Mouse (Mus musculus) adrenal gland, adult (tissue): Measurements from ENCODE around the gene Aurkaip1.
A peak's percentile ranks its signal among the peaks of the same experiment; 100 is the strongest.
"Not testable (repeated sequence)": the region's sequence is repeated elsewhere in the genome, so short reads cannot be mapped to it uniquely, and the experiment has no call there.

Experiments used
- DNase-seq, 2 experiments: peaks; one replicate each; pipeline ENCODE4 v3.0.0; 2022 to 2023; ENCODE audit warnings: low spot score in 1 of 2; ENCODE audit not compliant: inconsistent age in 2 of 2

Gene Aurkaip1

DNA sequence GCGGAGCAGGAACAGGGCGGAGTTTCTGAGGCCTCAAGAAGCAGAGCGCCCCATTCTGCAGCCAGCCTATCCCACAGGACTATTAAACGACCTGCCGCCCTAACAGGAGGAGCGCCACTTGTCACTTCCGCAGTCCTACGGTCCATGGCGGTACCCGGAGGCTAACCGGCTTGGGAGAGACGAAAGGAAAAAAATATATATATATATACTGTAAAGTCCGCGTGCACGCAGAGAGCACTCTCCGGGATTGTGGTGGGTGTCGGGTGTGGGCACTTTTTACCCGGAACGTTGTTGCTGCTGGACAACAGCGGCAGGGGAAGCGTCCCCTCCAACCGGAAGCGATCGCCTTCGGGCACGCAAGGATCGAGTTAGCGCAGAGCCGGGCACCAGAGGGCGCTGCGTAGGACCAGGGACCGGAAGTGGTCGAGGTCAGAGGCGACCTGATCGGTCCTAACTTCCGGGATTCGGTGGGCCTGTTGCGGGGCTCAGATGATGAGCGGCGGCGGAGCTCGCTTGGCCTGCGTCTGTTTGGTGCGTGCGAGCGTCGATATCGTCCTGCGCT lies at the start of gene Aurkaip1:
Aurkaip1 (plus strand) TSS at position 68 of the 562 bp plus-strand sequence.
- DNase-seq: peak; percentile 96 to 98

DNA sequence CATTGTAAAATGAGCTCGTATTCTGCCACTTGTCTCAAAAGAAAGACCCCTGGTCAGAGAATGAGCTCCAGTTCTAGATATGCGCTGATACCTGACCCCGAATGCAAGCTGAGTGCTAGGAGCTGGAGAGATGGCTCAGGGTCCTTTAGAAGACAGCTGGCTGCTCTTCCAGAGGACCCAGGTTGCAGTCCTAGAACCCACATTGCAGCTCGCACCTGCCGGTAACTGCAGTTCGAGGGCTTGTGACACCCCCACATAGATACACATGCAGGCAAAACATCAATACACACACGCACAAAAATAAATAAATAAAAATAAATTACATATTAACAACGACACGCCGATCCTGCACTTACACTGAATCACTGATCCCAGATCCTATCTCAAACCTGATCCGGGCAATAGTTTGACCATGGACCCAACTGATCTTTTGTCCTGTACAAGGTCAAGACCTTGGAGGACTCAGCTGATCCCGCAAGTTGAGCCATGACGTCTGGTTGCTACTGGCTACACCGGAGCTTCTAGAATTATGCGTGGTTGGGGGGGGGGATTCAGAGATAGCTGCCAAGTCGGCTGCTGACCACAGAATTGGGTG lies 47.5 kb upstream of the Aurkaip1 start:
- no peak for DNase-seq

- DNase-seq: peak; percentile 84 to 94
These were observed 46.9 kb upstream of the Aurkaip1 start for GRCm38 (mm10) chr4:155784081-155784701.

DNA sequence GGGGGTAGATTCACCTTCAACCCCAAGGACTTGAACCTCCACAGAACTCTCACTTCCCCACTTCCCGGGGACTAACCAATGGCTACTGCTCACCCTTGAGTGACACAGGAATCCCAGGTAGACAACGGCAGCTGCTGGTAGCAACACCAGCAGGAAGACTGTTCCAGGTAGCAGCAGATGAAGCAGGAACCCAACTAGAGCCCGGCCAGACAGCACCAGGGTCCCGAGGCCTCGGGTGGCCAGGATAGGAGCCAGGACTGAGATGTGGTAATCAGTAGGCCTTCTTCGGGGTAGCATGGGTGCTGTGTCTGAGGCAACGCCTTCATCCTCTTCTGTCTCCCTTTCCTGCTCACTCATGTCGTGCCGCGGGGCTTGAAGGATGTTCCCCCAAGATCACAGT lies 45.8 kb upstream of the Aurkaip1 start:
- no peak for DNase-seq

DNA sequence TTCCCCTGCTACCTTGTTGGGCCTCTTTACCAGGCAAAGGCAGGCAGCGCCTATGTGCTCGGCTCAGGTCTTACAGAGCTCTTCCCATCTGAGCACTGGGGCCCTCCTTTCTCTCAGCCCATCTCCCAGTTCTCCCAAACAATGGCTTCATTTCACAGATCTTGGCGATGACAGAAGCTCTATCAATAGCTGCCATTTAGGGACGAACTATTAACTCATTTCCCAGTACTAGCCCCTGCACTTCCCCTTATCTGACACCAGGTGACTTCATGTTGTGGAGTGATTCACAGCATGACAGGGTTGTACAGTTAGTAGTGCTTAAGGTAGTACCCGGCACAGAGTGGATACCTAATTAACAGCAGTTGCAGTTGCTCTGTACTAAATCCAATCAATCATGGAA lies 45.3 kb upstream of the Aurkaip1 start, which contains the start of gene Tmem88b:
Tmem88b (minus strand) TSS at position 56 of the 400 bp plus-strand sequence.
- DNase-seq: peak in 1 of 2 experiments; percentile 25

DNA sequence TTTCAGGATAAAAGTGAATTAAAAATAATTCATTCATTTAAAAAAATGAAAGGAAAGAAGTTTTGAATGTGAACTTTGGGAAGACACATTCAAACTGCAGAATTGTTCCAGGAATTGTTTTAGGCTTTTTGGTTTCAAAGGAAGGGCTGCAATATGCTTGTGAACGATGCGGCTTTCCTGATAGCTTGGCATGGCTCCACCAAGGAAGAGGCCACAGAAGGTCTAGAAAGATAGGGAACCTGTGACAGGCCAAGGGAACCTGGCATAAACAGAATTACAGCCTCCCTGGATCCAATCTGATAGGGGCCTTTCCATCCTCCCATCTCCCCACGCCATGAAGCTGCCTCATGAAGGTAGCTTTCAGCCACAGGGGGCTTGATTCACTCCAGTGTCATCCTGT lies 42.8 kb upstream of the Aurkaip1 start:
- no peak for DNase-seq

DNA sequence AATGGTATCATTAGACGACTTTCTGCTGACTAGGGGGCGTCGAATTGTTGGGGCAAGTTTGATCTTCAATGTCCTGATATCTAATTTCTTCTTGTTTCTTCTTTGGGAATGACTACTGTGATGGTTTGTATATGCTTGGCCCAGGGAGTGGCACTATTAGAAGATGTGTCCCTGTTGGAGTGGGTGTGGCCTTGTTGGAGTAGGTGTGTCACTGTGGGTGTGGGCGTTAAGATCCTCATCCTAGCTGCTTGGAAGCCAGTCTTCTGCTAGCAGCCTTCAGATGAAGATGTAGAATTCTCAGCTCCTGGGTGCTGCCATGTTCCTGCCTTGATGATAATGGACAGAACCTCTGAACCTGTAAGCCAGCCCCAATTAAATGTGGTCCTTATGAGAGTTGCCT lies 42.2 kb upstream of the Aurkaip1 start:
- DNase-seq: not testable (repeated sequence)

GRCm38 (mm10) chr4:155790021-155790489 lies 41.0 kb upstream of the Aurkaip1 start, which contains the start of gene Ankrd65:
Gene Ankrd65, plus strand, starts transcription at chr4:155790439.
- no peak for DNase-seq

DNA sequence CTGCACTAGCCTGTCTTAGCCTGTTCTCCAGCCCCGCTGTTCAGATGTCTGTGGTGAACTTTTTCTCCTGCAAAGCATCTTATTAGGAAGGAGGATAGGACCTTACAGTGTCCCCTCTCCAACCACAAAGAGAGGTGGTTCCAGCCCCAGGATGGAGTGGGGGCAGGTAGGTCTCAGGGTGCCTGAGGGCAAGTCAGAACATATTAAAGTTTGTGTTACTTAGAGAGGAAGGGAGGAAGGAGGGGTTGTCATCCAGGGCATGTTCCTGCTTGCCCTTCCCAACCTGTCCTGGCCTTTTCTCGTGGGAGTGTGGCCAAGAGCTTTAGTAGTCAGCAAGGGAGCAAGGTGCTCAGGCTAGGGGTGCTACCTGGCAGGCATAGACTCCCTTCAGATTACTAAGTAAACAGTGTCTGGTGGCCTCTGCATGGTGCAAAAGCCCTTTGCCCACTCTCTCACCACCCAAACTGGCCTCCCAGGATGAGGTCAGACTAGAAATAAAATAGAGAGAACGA lies 40.4 kb upstream of the Aurkaip1 start:
- DNase-seq: no peak

DNA sequence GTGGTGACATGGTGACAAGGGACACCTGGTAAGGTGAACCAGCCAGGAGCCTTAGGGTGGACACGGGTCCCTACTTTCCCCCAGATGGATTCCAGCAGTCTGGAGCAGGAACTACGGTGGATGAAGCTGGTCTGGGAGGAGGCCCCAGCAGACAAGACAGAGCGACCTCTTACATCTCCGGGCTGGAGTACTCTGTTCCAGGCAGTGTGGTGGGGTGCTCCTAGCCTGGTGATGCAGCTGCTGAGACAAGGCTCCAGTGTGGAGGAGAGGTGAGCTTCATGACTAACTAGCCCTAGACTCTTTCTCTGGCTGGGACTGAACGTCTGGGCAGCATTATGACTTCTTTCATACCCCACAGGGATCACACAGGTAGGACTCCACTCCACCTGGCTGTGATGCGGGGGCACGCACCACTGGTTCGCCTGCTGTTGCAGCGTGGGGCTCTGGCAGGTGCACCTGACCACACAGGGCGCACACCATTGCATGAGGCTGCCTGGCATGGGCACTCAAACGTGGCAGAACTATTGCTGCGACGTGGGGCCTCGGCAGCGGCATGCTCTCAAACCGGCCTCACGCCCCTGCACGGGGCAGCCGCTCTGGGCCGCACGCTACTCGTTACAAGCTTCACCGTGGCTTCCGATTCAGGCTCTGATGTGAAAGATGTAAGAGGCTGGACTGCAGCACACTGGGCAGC lies 39.7 kb upstream of the Aurkaip1 start:
- peak in 1 of 2 experiments; percentile 21 for DNase-seq

- DNase-seq: no peak
These were observed 37.3 kb upstream of the Aurkaip1 start for GRCm38 (mm10) chr4:155793730-155794129.

DNA sequence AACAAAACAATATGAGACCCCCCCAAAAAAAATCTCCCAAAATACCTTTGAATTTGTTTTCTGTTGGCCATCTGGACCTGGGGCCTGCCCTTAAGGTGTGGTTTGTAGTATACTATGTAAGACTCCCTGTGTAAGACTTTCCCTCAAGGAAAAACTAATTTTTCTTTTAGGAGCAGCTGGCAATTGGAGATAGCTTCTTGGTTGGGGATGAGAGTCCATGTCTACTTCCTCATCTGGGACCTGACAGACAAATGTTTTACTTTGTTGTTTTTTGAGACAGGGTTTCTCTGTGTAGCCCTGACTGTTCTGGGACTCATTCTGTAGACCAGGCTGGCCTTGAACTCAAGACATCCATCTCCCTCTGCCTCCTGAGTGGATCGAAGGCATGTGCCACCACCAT lies 29.0 kb upstream of the Aurkaip1 start:
- peak in 1 of 2 experiments; percentile 18 for DNase-seq

- DNase-seq: peak in 1 of 2 experiments; percentile 54
These were observed 28.2 kb upstream of the Aurkaip1 start, which contains the start of gene Mrpl20 for GRCm38 (mm10) chr4:155802741-155803339. Gene Mrpl20, plus strand, starts transcription at chr4:155802878.

DNA sequence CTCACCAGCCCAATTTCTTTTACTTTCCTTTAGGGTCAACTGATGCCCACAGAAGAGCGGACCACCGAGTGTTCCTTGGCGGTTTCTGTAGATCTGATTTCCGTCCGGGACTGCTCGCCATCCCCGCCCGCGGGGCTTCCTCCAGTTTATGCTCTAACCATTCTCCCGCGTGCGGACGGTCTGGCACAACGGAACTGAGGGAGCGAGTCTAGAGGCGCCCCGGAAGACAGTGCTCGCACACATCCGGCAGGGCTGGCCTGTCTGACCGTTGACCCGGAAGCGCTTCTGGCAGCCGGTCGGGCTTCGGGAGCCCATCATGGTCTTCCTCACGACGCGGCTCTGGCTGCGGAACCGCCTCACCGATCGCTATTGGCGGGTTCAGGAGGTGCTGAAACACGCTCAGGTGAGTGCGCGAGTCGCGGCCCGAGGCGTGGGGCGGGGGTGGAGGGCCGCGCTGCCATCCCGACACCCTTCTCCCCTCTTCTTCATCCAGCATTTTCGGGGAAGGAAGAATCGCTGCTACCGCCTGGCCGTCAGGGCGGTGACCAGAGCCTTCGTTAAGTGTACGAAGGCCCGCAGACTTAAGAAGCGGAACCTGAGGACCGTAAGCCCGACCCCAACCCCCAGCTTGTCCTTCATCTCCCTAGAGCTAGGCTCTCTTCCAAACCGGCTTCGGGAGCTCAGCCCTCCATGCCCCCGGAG lies 27.6 kb upstream of the Aurkaip1 start:
- DNase-seq: peak; percentile 95 to 98

DNA sequence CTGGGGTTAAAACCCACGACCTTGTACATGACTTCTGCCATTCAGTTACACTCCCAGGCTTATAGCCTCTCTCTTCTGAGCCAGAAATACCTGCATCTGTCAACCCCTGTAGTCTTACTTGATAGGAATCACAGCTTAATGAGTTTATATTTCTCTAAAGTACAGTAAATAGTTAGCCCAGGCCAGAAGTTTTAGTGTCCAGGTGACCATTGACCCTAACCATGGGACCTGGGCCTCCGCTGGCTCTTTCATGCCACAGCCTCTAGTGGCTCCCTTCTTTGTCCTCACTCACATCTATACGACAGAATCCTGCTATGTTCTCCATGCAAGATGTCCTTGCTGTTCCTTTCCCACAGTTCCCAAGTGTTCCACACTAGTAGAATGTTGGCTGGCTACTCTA lies 23.2 kb upstream of the Aurkaip1 start:
- DNase-seq: no peak

- peak; percentile 96 to 98 for DNase-seq
These were observed 19.0 kb upstream of the Aurkaip1 start, which contains the start of gene Ccnl2 for GRCm38 (mm10) chr4:155811929-155812664. Gene Ccnl2, plus strand, starts transcription at chr4:155812489.

DNA sequence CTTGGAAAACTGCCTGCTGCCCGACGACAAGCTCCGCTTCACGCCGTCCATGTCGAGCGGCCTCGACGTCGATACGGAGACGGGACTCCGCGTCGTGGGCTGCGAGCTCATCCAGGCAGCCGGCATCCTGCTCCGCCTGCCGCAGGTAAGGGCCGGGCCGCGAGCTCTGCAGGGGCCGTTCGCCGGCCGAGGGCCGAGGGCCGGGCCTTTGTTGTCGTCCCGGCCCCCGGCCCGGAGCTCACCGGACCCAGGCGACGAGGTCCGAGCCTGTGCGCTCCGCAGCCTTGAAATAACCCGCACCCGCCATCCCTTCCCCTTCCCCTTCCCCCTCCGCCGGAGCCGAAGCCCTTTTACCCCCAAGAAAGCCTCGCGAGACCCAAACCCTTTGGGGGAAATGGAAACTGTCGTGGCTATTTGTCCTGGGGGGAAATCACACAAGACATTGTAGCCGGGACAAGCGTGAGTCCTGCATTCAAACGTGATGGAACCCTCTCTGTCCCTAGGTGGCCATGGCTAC lies 18.3 kb upstream of the Aurkaip1 start:
- peak; percentile 46 to 77 for DNase-seq

DNA sequence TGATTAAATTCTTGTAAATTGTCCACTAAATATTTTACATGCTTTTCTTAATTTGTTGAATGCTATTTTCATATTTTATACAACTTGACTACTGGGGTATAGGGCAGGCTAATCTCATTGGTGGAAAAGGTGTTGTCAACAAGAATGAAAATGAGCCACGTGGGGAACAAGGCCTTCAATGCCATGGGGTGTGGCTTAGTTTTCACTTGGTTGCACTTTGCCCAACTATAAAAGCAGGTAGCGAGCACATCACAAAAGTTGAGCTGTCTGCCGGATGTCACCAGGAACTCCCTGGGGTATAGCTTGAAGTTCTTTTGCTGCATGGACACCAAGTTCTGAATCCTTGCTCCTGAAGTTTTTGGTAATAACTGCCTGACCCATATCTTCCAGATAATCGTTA lies 13.5 kb upstream of the Aurkaip1 start:
- DNase-seq: peak in 1 of 2 experiments; percentile 16

DNA sequence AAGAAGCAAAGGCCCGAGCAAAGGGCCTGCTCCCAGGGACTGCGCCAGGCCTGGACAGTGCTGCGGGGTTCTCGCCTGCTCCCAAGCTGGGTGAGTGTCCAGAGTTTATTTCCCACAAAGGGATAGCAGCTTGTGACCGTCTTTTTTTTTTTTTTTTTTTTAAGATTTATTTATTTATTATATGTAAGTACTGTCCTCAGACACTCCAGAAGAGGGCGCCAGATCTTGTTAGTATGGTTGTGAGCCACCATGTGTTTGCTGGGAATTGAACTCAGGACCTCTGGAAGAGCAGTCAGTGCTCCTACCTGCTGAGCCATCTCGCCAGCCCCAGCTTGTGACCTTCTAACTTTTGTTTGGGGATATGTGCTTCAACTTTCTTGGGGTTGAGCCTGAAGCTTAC lies 10.0 kb upstream of the Aurkaip1 start:
- DNase-seq: peak in 1 of 2 experiments; percentile 56
